Mouse (Mus musculus): ENCODE measurements around the gene Sigirr. TPM values are rescaled to one million over a fixed set of nuclear protein-coding genes. Genes with fewer than 3 reads are reported as not detected.

Gene Sigirr
- polyA plus RNA-seq, 1 experiment from 2014 or later: 4.4 TPM

DNA sequence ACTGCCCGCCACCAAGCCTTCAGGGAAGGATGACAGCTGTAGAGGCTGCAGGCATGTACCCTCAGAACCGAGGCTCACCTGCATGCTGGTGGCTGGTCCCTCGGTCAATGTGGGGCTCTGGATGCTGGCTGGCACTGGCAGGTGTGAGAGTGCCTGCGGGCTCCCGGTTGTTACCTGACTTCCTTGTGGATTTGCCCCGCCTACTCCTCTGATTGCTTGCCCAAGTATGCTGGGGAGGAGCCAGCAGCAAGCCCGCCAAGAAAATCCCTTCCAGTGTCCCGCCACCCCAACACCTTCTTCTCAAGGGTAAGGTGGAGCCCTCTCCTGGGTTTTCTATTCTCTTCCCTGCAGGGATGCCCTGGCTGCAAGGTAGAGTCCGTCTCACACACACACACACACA is 17.3 kb upstream of the Sigirr start, which contains the start of gene Ano9:
Ano9 (minus strand) TSS at position 171 of the 400 bp plus-strand sequence.
- 0 out of 2 replicates have a peak within 1 kb of the TSS, but pooled peaks have one; percentile 14 for H3K9ac ChIP-seq (ENCODE audit: low read depth, low read length)
- no peak within 1 kb of the TSS for H3K27ac ChIP-seq (replicated peaks; ENCODE audit: low read depth, low read length)
- H3K9me3 ChIP-seq (ENCODE audit: control insufficient read depth, low read length): no peaks in the 10 kb centered on the region
- H3K4me3 ChIP-seq (ENCODE audit: low read depth, low read length): no peak within 1 kb of the TSS
- ATAC-seq (ENCODE audit: low read depth) (peak; percentile 38; the same call in 1 of the 2 replicates), DNase-seq (ENCODE audit: low spot score) (peak; percentile 61)
- WGBS: 7% methylated on average over 7 of the region's 9 CpGs
- H3K4me1 ChIP-seq (ENCODE audit: control insufficient read depth, insufficient read depth, low read length): no peaks in the 10 kb centered on the region
- peak within 1 kb of the TSS; percentile 33 for H3K4me2 ChIP-seq (ENCODE audit: low read depth, low read length)
- 0 out of 2 replicates have a peak, but pooled peaks cover 3% of the 10 kb centered on the region for H3K27me3 ChIP-seq (replicated peaks; ENCODE audit: control insufficient read depth, insufficient read depth, low read length)
- no peaks in the 10 kb centered on the region for H3K36me3 ChIP-seq (ENCODE audit: control insufficient read depth, insufficient read depth, low read length)

GRCm38 (mm10) chr7:141115874-141116273 is 15.5 kb upstream of the Sigirr start:
- H3K9me3 ChIP-seq (ENCODE audit: control insufficient read depth, low read length): no peaks in the 10 kb centered on the region
- 85% methylated on average over 9 of the region's 9 CpGs for WGBS
- no peak overlapping the region for H3K9ac ChIP-seq (ENCODE audit: low read depth, low read length)
- H3K4me3 ChIP-seq (ENCODE audit: low read depth, low read length): no peak overlapping the region
- H3K36me3 ChIP-seq (ENCODE audit: control insufficient read depth, insufficient read depth, low read length): no peaks in the 10 kb centered on the region
- no peak for DNase-seq (ENCODE audit: low spot score)
- no peak overlapping the region for H3K27ac ChIP-seq (replicated peaks; ENCODE audit: low read depth, low read length)
- H3K27me3 ChIP-seq (replicated peaks; ENCODE audit: control insufficient read depth, insufficient read depth, low read length): 0 out of 2 replicates have a peak, but pooled peaks cover 3% of the 10 kb centered on the region
- H3K4me1 ChIP-seq (ENCODE audit: control insufficient read depth, insufficient read depth, low read length): no peaks in the 10 kb centered on the region
- no peak for ATAC-seq (ENCODE audit: low read depth)
- H3K4me2 ChIP-seq (ENCODE audit: low read depth, low read length): no peak overlapping the region

GRCm38 (mm10) chr7:141103161-141103560 is 2.8 kb upstream of the Sigirr start:
- Histone ChIP-seq H3K9ac (ENCODE audit: low read depth, low read length) (no peak overlapping the region), H3K27ac (replicated peaks; ENCODE audit: low read depth, low read length) (no peak overlapping the region), H3K36me3 (ENCODE audit: control insufficient read depth, insufficient read depth, low read length) (no peaks in the 10 kb centered on the region), H3K4me1 (ENCODE audit: control insufficient read depth, insufficient read depth, low read length) (0 out of 2 replicates have a peak, but pooled peaks cover 4% of the 10 kb centered on the region), H3K9me3 (ENCODE audit: control insufficient read depth, low read length) (no peaks in the 10 kb centered on the region), H3K4me2 (ENCODE audit: low read depth, low read length) (no peak overlapping the region), H3K27me3 (replicated peaks; ENCODE audit: control insufficient read depth, insufficient read depth, low read length) (peaks cover 35% of the 10 kb centered on the region), H3K4me3 (ENCODE audit: low read depth, low read length) (no peak overlapping the region)
- no peak for ATAC-seq (ENCODE audit: low read depth)
- 71% methylated on average over 3 of the region's 3 CpGs for WGBS
- no peak for DNase-seq (ENCODE audit: low spot score)

GRCm38 (mm10) chr7:141097177-141097576 is 3.2 kb downstream of the Sigirr start:
- no peak for DNase-seq (ENCODE audit: low spot score)
- Histone ChIP-seq H3K27me3 (replicated peaks; ENCODE audit: control insufficient read depth, insufficient read depth, low read length) (peaks cover 35% of the 10 kb centered on the region), H3K9me3 (ENCODE audit: control insufficient read depth, low read length) (no peaks in the 10 kb centered on the region), H3K4me2 (ENCODE audit: low read depth, low read length) (no peak overlapping the region), H3K4me3 (ENCODE audit: low read depth, low read length) (no peak overlapping the region), H3K36me3 (ENCODE audit: control insufficient read depth, insufficient read depth, low read length) (no peaks in the 10 kb centered on the region), H3K9ac (ENCODE audit: low read depth, low read length) (no peak overlapping the region), H3K4me1 (ENCODE audit: control insufficient read depth, insufficient read depth, low read length) (0 out of 2 replicates have a peak, but pooled peaks cover 4% of the 10 kb centered on the region), H3K27ac (replicated peaks; ENCODE audit: low read depth, low read length) (no peak overlapping the region)
- 77% methylated on average over 5 of the region's 5 CpGs for WGBS
- no peak for ATAC-seq (ENCODE audit: low read depth)

DNA sequence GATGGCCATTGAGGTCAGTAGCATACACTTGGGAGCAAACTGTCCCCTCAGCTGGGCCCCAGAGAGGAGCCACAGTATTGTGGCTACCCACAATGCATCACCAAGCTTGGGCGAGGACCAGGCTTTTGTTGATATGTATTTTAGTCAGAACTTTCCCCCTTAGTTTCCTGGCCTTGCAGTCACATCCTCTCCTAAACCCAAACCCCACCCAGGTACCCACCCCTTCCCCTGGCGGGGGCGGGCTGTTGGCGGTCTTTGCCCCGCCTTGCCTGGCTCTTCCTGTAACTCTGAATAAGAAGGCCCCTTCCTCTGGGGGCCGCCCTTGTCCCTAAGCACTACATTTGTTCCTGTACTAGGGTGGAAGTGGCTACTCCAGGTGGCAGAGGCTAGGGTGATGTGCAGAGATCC is 3.7 kb downstream of the Sigirr start:
- Histone ChIP-seq H3K4me3 (ENCODE audit: low read depth, low read length) (no peak overlapping the region), H3K9ac (ENCODE audit: low read depth, low read length) (no peak overlapping the region), H3K9me3 (ENCODE audit: control insufficient read depth, low read length) (no peaks in the 10 kb centered on the region), H3K4me2 (ENCODE audit: low read depth, low read length) (0 out of 2 replicates have a peak overlapping the region, but pooled peaks have one; percentile 0), H3K27me3 (replicated peaks; ENCODE audit: control insufficient read depth, insufficient read depth, low read length) (peaks cover 33% of the 10 kb centered on the region), H3K27ac (replicated peaks; ENCODE audit: low read depth, low read length) (no peak overlapping the region), H3K4me1 (ENCODE audit: control insufficient read depth, insufficient read depth, low read length) (0 out of 2 replicates have a peak, but pooled peaks cover 4% of the 10 kb centered on the region), H3K36me3 (ENCODE audit: control insufficient read depth, insufficient read depth, low read length) (no peaks in the 10 kb centered on the region)
- WGBS: 35% methylated on average over 6 of the region's 6 CpGs
- ATAC-seq (ENCODE audit: low read depth) (no peak), DNase-seq (ENCODE audit: low spot score) (peak; percentile 51)

DNA sequence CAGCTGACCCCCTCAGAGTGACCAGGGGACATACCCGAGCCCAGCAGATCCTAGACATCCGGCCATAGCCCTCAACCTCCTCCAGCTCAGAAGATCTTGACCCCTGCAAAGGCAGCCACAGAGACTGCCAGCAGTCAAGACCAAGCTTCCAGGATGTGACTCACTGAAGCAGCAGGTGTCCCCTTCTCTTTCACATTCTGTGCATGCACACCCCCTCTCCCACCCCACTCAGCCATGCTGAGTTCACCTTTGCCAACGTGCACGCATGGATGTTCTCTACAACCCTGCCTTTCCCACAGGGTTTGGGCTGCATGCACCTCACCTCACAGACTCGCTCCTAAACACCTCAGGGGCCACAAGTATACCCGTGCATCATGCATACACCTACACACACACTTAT is 4.4 kb downstream of the Sigirr start:
- no peak overlapping the region for H3K9ac ChIP-seq (ENCODE audit: low read depth, low read length)

GRCm38 (mm10) chr7:141094487-141095205 is 5.7 kb downstream of the Sigirr start:
- H3K9ac ChIP-seq (ENCODE audit: low read depth, low read length): no peak overlapping the region
- no peak overlapping the region for H3K27ac ChIP-seq (replicated peaks; ENCODE audit: low read depth, low read length)
- DNase-seq (ENCODE audit: low spot score) (no peak), ATAC-seq (ENCODE audit: low read depth) (no peak)
- H3K9me3 ChIP-seq (ENCODE audit: control insufficient read depth, low read length): no peaks in the 10 kb centered on the region
- H3K4me2 ChIP-seq (ENCODE audit: low read depth, low read length): no peak overlapping the region
- H3K4me1 ChIP-seq (ENCODE audit: control insufficient read depth, insufficient read depth, low read length): no peaks in the 10 kb centered on the region
- no peak overlapping the region for H3K4me3 ChIP-seq (ENCODE audit: low read depth, low read length)
- H3K36me3 ChIP-seq (ENCODE audit: control insufficient read depth, insufficient read depth, low read length): no peaks in the 10 kb centered on the region
- peaks cover 24% of the 10 kb centered on the region for H3K27me3 ChIP-seq (replicated peaks; ENCODE audit: control insufficient read depth, insufficient read depth, low read length)
- 60% methylated on average over 14 of the region's 15 CpGs for WGBS

More for the DNA sequence above, 4.4 kb downstream of the Sigirr start:
- Histone ChIP-seq H3K9me3 (ENCODE audit: control insufficient read depth, low read length) (no peaks in the 10 kb centered on the region), H3K4me1 (ENCODE audit: control insufficient read depth, insufficient read depth, low read length) (0 out of 2 replicates have a peak, but pooled peaks cover 4% of the 10 kb centered on the region), H3K36me3 (ENCODE audit: control insufficient read depth, insufficient read depth, low read length) (no peaks in the 10 kb centered on the region), H3K27ac (replicated peaks; ENCODE audit: low read depth, low read length) (no peak overlapping the region), H3K4me2 (ENCODE audit: low read depth, low read length) (0 out of 2 replicates have a peak overlapping the region, but pooled peaks have one; percentile 0), H3K4me3 (ENCODE audit: low read depth, low read length) (no peak overlapping the region), H3K27me3 (replicated peaks; ENCODE audit: control insufficient read depth, insufficient read depth, low read length) (peaks cover 33% of the 10 kb centered on the region)
- WGBS: 84% methylated on average over 6 of the region's 6 CpGs
- ATAC-seq (ENCODE audit: low read depth) (no peak), DNase-seq (ENCODE audit: low spot score) (no peak)

DNA sequence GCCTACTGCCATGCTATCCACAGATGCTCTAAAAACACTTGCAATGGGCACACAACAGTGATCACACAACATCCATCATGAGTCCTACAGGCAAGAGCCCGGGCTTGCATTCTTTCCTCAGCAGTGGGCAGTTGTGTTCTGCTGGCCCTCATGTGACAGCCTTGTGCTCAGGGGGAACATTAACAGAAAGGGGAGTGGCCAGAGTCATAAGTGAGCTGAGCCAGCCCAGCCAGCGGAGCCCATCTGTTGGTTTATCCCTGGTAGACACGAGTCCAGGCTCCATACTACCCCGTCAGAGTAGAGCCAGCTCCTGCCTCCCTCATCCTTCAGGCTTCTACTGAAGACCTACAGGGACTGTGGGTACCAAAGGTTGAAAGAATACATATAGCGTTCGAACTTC is 6.4 kb downstream of the Sigirr start:
- ATAC-seq (ENCODE audit: low read depth) (no peak), DNase-seq (ENCODE audit: low spot score) (no peak)
- no peaks in the 10 kb centered on the region for H3K36me3 ChIP-seq (ENCODE audit: control insufficient read depth, insufficient read depth, low read length)
- no peaks in the 10 kb centered on the region for H3K9me3 ChIP-seq (ENCODE audit: control insufficient read depth, low read length)
- H3K4me3 ChIP-seq (ENCODE audit: low read depth, low read length): no peak overlapping the region
- H3K4me1 ChIP-seq (ENCODE audit: control insufficient read depth, insufficient read depth, low read length): no peaks in the 10 kb centered on the region
- 83% methylated on average over 6 of the region's 6 CpGs for WGBS
- no peak overlapping the region for H3K27ac ChIP-seq (replicated peaks; ENCODE audit: low read depth, low read length)
- H3K4me2 ChIP-seq (ENCODE audit: low read depth, low read length): no peak overlapping the region
- no peak overlapping the region for H3K9ac ChIP-seq (ENCODE audit: low read depth, low read length)
- H3K27me3 ChIP-seq (replicated peaks; ENCODE audit: control insufficient read depth, insufficient read depth, low read length): peaks cover 24% of the 10 kb centered on the region
